Mouse (Mus musculus) thymus, adult 2 months (tissue): ENCODE data around the gene Phf7.

ENCODE experiments used
- CTCF ChIP-seq: fragments of 200-500 bp; IDR thresholded peaks from 2 replicates; pipeline ENCODE4 v1.5.1; 2012; ENCODE audit warnings: mild to moderate bottlenecking, control low read depth, low read length, moderate library complexity, borderline replicate concordance; ENCODE audit not compliant: control insufficient read depth, poor library complexity, insufficient read depth; ENCODE audit errors: extremely low read depth
- POLR2A ChIP-seq: fragments of 200-500 bp; IDR thresholded peaks from 2 replicates; pipeline ENCODE4 v1.6.1; 2012; ENCODE audit warnings: mild to moderate bottlenecking, low read length, control low read depth, moderate library complexity; ENCODE audit not compliant: control insufficient read depth, poor library complexity, insufficient read depth; ENCODE audit errors: extremely low read depth

DNA sequence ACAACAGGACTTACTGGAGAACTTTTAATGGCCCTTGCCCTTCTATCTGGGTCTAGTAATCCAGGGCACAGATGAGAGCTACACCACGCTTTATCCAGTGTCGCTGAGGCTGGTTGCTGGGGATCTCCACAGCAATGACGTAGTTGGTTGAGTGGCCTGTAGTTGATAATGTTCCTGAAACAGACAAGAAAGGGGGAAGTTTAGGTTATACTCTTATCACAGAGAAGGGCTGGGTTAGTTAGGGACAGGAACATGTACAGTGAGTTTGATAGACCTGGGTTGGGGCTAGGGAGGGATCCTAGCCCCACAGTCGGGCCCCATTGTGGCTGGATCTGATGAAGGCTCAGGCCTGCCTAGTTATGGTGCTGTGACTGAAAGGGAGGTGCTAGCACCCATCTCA is 9.3 kb upstream of the Phf7 start:
- TF ChIP-seq CTCF: no peak
- TF ChIP-seq POLR2A: no peak
